Mouse (Mus musculus) neural tube, embryonic 11.5 days (tissue): ENCODE results near the gene Jaml. TPM values are rescaled to one million over a fixed set of nuclear protein-coding genes. Genes with fewer than 3 reads are reported as not detected.
A peak's percentile ranks its signal among the peaks of the same experiment; 100 is the strongest.

Source experiments
- ATAC-seq: fragments of 200-750 bp; cut with Nextera tagmentation; 2 replicates; pipeline ENCODE4 v1.8.0; 2017; ENCODE audit warnings: moderate number of reproducible peaks, mild to moderate bottlenecking, moderate TSS enrichment, moderate library complexity; ENCODE audit not compliant: insufficient read depth, low FRiP score, low TSS enrichment
- DNase-seq: peaks from one replicate; pipeline ENCODE4 v3.0.0-alpha.2; 2015; ENCODE audit warnings: low spot score
- H3K27ac ChIP-seq: fragments of 300-500 bp; sonication (generic); 2 replicates; pipeline ENCODE4 v1.5.1; 2014; ENCODE audit warnings: low read depth, mild to moderate bottlenecking, low read length
- H3K27me3 ChIP-seq: fragments of 300-500 bp; sonication (generic); 2 replicates; pipeline ENCODE4 v1.6.1; 2014; ENCODE audit warnings: mild to moderate bottlenecking, low read length, mixed read lengths; ENCODE audit not compliant: control insufficient read depth, insufficient read depth
- H3K36me3 ChIP-seq: fragments of 300-500 bp; sonication (generic); 2 replicates; pipeline ENCODE4 v1.6.1; 2014; ENCODE audit warnings: mild to moderate bottlenecking, low read length, moderate library complexity, mixed read lengths; ENCODE audit not compliant: control insufficient read depth, insufficient read depth
- H3K4me1 ChIP-seq: fragments of 300-500 bp; sonication (generic); 2 replicates; pipeline ENCODE4 v1.6.1; 2014; ENCODE audit warnings: low read length, mixed read lengths; ENCODE audit not compliant: control insufficient read depth, insufficient read depth
- H3K4me2 ChIP-seq: fragments of 300-500 bp; sonication (generic); 2 replicates; pipeline ENCODE4 v1.6.1; 2014; ENCODE audit warnings: low read depth, mild to moderate bottlenecking, moderate library complexity
- H3K4me3 ChIP-seq: fragments of 300-500 bp; sonication (generic); 2 replicates; pipeline ENCODE4 v1.5.1; 2014; ENCODE audit warnings: low read depth, low read length
- H3K9ac ChIP-seq: fragments of 300-500 bp; sonication (generic); 2 replicates; pipeline ENCODE4 v1.6.1; 2014; ENCODE audit warnings: mild to moderate bottlenecking, low read length
- H3K9me3 ChIP-seq: fragments of 300-500 bp; sonication (generic); 2 replicates; pipeline ENCODE4 v1.6.1; 2016; ENCODE audit warnings: low read length; ENCODE audit not compliant: control insufficient read depth
- WGBS: fragments of 180-500 bp; shearing (Covaris S2); extraction: QIAGEN DNeasy Blood & Tissue Kit; methylation state at CpG from one replicate; pipeline ENCODE4 v1.1.7; 2014; 5-methylcytosine and 5-hydroxymethylcytosine counted together
- polyA plus RNA-seq: library from polyadenylated mRNA; unstranded; fragments of >200 nt; fragmentation: Nextera tagmentation; extraction: Ambion mirVana; gene quantifications from 2 replicates; pipeline ENCODE4 v1.2.1, GENCODE M21; 2014

The Jaml gene
- polyA plus RNA-seq, 1 experiment from 2014 or later, result 0.09 TPM

GRCm38 (mm10) chr9:45121001-45121400 lies 42.0 kb downstream of the Jaml start:
- H3K4me2 ChIP-seq, result no peak overlapping the region
- no peak overlapping the region for H3K9ac ChIP-seq
- DNase-seq (no peak), ATAC-seq (no peak)
- 49% methylated on average over 6 of the region's 6 CpGs for WGBS
- H3K9me3 ChIP-seq, result no peaks in the 10 kb centered on the region
- H3K4me3 ChIP-seq, result no peak overlapping the region
- no peaks in the 10 kb centered on the region for H3K36me3 ChIP-seq
- H3K27ac ChIP-seq, result no peak overlapping the region
- H3K27me3 ChIP-seq, result no peaks in the 10 kb centered on the region
- peaks cover 13% of the 10 kb centered on the region; the same call in 1 of the 2 replicates for H3K4me1 ChIP-seq

GRCm38 (mm10) chr9:45121769-45122168 lies 42.8 kb downstream of the Jaml start:
- Histone ChIP-seq H3K4me2 (no peak overlapping the region), H3K27me3 (no peaks in the 10 kb centered on the region), H3K4me3 (no peak overlapping the region), H3K9ac (no peak overlapping the region), H3K36me3 (no peaks in the 10 kb centered on the region), H3K9me3 (no peaks in the 10 kb centered on the region), H3K4me1 (peaks cover 13% of the 10 kb centered on the region; the same call in 1 of the 2 replicates), H3K27ac (no peak overlapping the region)
- 7% methylated on average over 10 of the region's 10 CpGs for WGBS
- ATAC-seq (no peak), DNase-seq (peak; percentile 74)

GRCm38 (mm10) chr9:45122209-45122761 lies 43.3 kb downstream of the Jaml start:
- Histone ChIP-seq H3K27me3 (no peaks in the 10 kb centered on the region), H3K4me3 (no peak overlapping the region), H3K4me2 (no peak overlapping the region), H3K36me3 (no peaks in the 10 kb centered on the region), H3K9me3 (no peaks in the 10 kb centered on the region), H3K27ac (no peak overlapping the region), H3K4me1 (peaks cover 13% of the 10 kb centered on the region; the same call in 1 of the 2 replicates), H3K9ac (no peak overlapping the region)
- no peak for DNase-seq
- WGBS, result 34% methylated on average over 9 of the region's 9 CpGs
- no peak for ATAC-seq

DNA sequence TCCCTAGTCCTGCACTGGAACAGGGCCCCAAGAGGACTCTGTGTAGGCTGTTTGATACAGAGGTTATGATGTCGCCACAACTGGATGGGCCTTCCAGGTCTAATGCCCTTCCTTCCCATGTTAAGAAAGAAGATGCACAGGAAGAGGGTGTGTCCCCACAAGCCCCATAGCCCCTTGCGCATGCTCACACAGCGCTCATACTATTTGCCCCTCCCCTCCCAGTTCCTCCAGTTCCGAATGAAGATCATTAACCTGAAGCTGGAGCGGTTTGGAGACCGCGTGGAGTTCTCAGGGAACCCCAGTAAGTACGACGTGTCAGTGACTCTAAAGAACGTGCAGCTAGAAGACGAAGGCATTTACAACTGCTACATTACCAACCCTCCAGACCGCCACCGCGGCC lies 46.2 kb downstream of the Jaml start:
- ATAC-seq, result no peak
- no peak overlapping the region for H3K4me3 ChIP-seq
- H3K4me1 ChIP-seq, result peaks cover 7% of the 10 kb centered on the region; the same call in 1 of the 2 replicates
- H3K36me3 ChIP-seq, result no peaks in the 10 kb centered on the region
- H3K27ac ChIP-seq, result no peak overlapping the region
- no peak overlapping the region for H3K9ac ChIP-seq
- H3K9me3 ChIP-seq, result no peaks in the 10 kb centered on the region
- DNase-seq, result no peak
- no peak overlapping the region for H3K4me2 ChIP-seq
- H3K27me3 ChIP-seq, result no peaks in the 10 kb centered on the region
- 92% methylated on average over 14 of the region's 14 CpGs for WGBS

- DNase-seq, result no peak
- H3K27me3 ChIP-seq, result no peaks in the 10 kb centered on the region
- 68% methylated on average over 7 of the region's 7 CpGs for WGBS
Measured at GRCm38 (mm10) chr9:45126941-45127340, 48.0 kb downstream of the Jaml start.

GRCm38 (mm10) chr9:45130119-45130518 lies 51.1 kb downstream of the Jaml start:
- ATAC-seq, result no peak
- WGBS, result 80% methylated on average over 3 of the region's 3 CpGs

More at GRCm38 (mm10) chr9:45126941-45127340, 48.0 kb downstream of the Jaml start:
- no peak overlapping the region for H3K27ac ChIP-seq
- H3K4me2 ChIP-seq, result no peak overlapping the region
- H3K36me3 ChIP-seq, result no peaks in the 10 kb centered on the region
- no peak for ATAC-seq
- H3K9me3 ChIP-seq, result no peaks in the 10 kb centered on the region
- peaks cover 5% of the 10 kb centered on the region; the same call in 1 of the 2 replicates for H3K4me1 ChIP-seq
- H3K9ac ChIP-seq, result no peak overlapping the region
- H3K4me3 ChIP-seq, result no peak overlapping the region

DNA sequence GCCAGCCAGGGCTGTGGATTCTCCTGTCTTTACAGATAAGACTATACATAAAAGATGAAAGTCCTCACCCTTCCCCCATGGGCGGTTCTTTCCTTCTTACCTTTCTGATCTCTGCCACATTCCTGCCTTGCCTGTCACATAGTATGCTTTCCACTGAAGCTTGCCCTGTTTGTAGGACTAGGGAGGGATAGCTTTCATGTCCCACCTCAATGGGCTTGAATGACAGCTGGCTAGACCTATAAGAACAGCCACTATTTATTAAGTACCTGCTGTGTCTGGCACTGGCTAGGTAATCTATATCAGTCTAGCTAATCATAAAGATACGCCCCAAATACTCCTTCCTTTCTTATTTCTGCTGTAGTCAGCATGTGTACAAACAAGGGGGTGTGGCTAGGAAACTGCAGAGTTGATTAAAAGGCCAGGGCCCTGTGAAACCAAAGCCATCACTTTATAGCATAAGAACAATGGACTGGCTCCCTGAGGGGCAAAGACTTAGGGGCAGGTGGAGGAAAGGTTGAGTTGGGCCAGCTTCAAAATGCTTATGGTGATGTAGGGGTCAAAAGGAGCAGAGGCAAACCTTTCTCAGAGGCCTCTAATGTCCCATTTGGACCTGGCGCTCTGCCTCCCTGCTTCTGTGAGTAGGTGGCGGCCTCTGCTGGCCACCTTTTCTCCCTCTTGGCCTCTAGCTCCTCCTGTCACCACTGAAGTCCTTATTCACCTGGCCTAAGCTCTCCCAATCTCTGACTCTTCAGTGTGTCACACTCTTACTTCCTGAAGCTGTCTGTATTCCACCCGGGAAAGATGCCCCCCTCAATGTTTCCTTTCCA lies 54.7 kb downstream of the Jaml start:
- ATAC-seq (no peak), DNase-seq (peak; percentile 63)
- Histone ChIP-seq H3K27me3 (peaks cover 22% of the 10 kb centered on the region), H3K4me2 (no peak overlapping the region), H3K4me1 (0 out of 2 replicates have a peak, but pooled peaks cover 3% of the 10 kb centered on the region), H3K9ac (no peak overlapping the region), H3K27ac (no peak overlapping the region), H3K4me3 (no peak overlapping the region), H3K36me3 (no peaks in the 10 kb centered on the region), H3K9me3 (no peaks in the 10 kb centered on the region)
- WGBS, result 26% methylated on average over 5 of the region's 5 CpGs

More at GRCm38 (mm10) chr9:45130119-45130518, 51.1 kb downstream of the Jaml start:
- H3K9me3 ChIP-seq, result no peaks in the 10 kb centered on the region
- H3K4me2 ChIP-seq, result no peak overlapping the region
- H3K4me3 ChIP-seq, result no peak overlapping the region
- H3K4me1 ChIP-seq, result no peaks in the 10 kb centered on the region
- DNase-seq, result no peak
- H3K27ac ChIP-seq, result no peak overlapping the region
- no peaks in the 10 kb centered on the region for H3K27me3 ChIP-seq
- H3K36me3 ChIP-seq, result no peaks in the 10 kb centered on the region
- no peak overlapping the region for H3K9ac ChIP-seq

DNA sequence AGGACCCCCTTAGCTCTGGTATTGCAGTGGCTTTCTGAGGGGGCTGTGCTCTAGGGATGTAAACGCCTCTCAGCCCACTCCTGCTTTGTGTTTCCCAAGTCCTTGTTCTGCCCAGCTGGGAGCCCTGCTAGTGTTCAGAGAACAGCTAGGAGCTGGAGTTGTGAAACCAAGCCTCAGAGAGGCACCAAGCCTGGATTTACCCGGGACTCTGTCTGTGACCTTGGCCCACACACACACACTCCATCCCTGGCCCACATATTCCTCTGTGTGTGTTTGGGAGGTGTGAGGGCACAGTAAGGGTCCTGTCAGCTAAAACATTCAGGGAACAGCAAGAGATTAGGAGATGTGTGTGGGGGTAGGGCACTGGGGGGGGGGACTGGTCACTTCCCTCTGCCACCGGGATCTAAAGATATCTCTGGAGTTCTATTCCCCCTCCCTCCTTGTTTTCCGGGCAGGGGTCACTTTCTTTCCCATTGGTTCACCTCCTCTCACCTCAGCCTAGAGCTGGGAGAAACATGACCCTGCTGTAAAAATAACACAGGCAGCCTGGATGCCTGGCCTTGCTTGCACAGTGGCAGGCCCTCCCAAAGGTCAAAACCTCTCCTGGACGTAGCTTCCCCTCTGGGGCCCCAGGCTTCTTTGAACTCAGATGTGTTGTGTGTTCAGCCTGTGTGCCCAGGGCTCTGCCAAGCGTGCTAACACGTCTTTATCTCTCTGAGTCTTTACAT lies 57.6 kb downstream of the Jaml start:
- 5% methylated on average over 7 of the region's 7 CpGs for WGBS
- H3K27me3 ChIP-seq, result peaks cover 40% of the 10 kb centered on the region
- H3K9me3 ChIP-seq, result no peaks in the 10 kb centered on the region
- no peak for DNase-seq
- no peaks in the 10 kb centered on the region for H3K36me3 ChIP-seq
- H3K9ac ChIP-seq, result no peak overlapping the region
- no peak overlapping the region for H3K27ac ChIP-seq
- H3K4me2 ChIP-seq, result no peak overlapping the region
- no peak overlapping the region for H3K4me3 ChIP-seq
- no peak for ATAC-seq
- H3K4me1 ChIP-seq, result 0 out of 2 replicates have a peak, but pooled peaks cover 3% of the 10 kb centered on the region
